Mouse (Mus musculus) liver, postnatal 0 days (tissue): ENCODE measurements around the gene Scaper.

ENCODE experiments used
- CTCF ChIP-seq: sonication (generic); IDR thresholded peaks from 2 replicates; pipeline ENCODE4 v1.5.1; 2016; ENCODE audit warnings: antibody characterized with exemption, low read depth
- EP300 ChIP-seq: IDR thresholded peaks from 2 replicates; pipeline ENCODE4 v1.6.1; 2016; ENCODE audit warnings: antibody characterized with exemption, low read depth, mild to moderate bottlenecking

DNA sequence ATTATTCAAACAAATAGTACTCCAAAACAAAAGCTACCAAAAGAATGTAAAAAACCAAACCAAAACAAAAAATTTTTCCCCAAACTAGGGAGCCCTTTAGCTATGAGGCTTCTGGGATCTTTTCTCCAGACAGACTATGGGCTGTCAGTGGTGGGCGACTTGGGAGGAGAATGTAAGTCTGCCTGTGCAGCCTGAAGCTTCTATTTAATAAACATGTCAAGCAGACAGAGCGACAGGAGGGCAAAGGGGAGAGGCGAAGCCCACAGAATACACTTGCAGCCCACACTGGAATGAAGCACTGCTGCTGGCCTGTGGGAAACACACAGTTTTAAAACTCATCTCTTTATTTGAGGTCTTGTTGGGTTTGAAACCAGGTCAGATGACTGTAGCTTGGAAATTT is 356.5 kb downstream of the Scaper start:
- no peak for TF ChIP-seq EP300
- TF ChIP-seq CTCF = no peak
